In the genomic region with DNA sequence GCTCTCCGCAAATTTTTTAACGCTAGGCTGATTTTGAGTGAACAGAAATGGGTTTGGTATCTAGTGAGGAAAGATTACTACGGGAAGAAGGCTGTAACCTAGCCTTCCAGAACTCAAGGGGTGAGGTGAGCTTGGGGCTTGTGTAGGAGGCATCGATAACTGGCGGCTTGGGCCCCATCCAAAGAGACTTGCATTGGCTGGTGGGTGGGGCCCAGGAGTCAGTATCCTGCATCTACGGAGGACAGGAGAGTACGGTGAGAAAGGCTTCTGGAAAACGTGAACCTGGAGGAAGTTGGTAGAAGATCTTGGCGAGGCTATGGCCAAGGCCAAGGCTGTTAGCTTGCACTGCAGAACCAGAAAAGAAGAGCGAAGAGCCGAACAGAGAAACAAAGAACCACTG, we compare ENCODE assay signal across 1 mouse cellular context.
TF ChIP-seq lines count a peak whose summit lies in the region.

No protein-coding gene starts in this region.

TF ChIP-seq in CH12.LX, 34 proteins besides CTCF, POLR2A, EP300 and RAD21:
- no peak for TF ChIP-seq E2F4 (IDR thresholded peaks at IDR 0.05; ENCODE audit: insufficient replicate concordance, low read depth, low read length)
- TF ChIP-seq NELFE (IDR thresholded peaks at IDR 0.05; ENCODE audit: low read depth, low read length): no peak
- TF ChIP-seq ZC3H11A (IDR thresholded peaks at IDR 0.05; ENCODE audit: low read depth, low read length): no peak
- TF ChIP-seq USF1 (IDR thresholded peaks at IDR 0.05; ENCODE audit: low read depth, low read length): no peak
